In genomic region chr9:70084107-70084506, GRCm38 (mm10) we compare ENCODE assay signal across 9 mouse cellular contexts. TPM values are rescaled to one million over a fixed set of nuclear protein-coding genes. Genes with fewer than 3 reads are reported as not detected.
DNase-seq lines count a peak whose midpoint lies in the region; ATAC-seq and TF ChIP-seq lines count a peak whose summit lies in the region.
"Had no signal": no experiment of that assay in that cellular context is flagged by ENCODE, and none has a peak within 500 bp of the region (broad histone marks: within the 10 kb centered on the region; RNA-seq: fewer than 3 reads in every experiment).

No protein-coding gene starts in this region.

- no peaks in the 10 kb centered on the region for H3K79me2 ChIP-seq in heart, adult 2 months (replicated peaks; ENCODE audit: control insufficient read depth, insufficient read depth, low read length)

- peak; percentile 18 to 48 for DNase-seq in heart, adult 2 months
- no peak for DNase-seq in heart, adult 9 months (ENCODE audit: low spot score in 2 of 2)
- DNase-seq in urinary bladder, postnatal 36 days (ENCODE audit: low spot score in 2 of 2) = peak; percentile 18 to 27
- DNase-seq in urinary bladder, adult 18-20 months (ENCODE audit: low spot score in 2 of 2) = no peak
- peak; percentile 29 for DNase-seq in embryo, embryonic 9.5 days (ENCODE audit: extremely low spot score)
- peak; percentile 57 for DNase-seq in left cerebral cortex, adult 11 months (ENCODE audit: low spot score)
- peak; percentile 63 for DNase-seq in retina, postnatal 1 day

- H3K4me3 ChIP-seq in heart, adult 2 months = no peak overlapping the region

- ATAC-seq in activated CD4-positive, CD25-positive, alpha-beta regulatory T cell, adult 4 months = no peak

- peak; percentile 82 for TF ChIP-seq CTCF in heart, adult 2 months (IDR thresholded peaks at IDR 0.05)

- H3K36me3 ChIP-seq in heart, adult 2 months (ENCODE audit: control insufficient read depth, insufficient read depth, low read length) = no peaks in the 10 kb centered on the region

- H3K27ac ChIP-seq in heart, adult 2 months = no peak overlapping the region

- H3K27me3 ChIP-seq in heart, adult 2 months (ENCODE audit: control insufficient read depth, insufficient read depth, low read length) = no peaks in the 10 kb centered on the region

- TF ChIP-seq POLR2A in heart, adult 2 months (IDR thresholded peaks at IDR 0.05; ENCODE audit: insufficient read depth, low read depth, low read length) = no peak

- H3K9ac ChIP-seq in heart, adult 2 months (ENCODE audit: low read depth, low read length) = no peak overlapping the region

- H3K4me1 ChIP-seq in heart, adult 2 months (ENCODE audit: control insufficient read depth, insufficient read depth, low read length) = no peaks in the 10 kb centered on the region; the same call in 1 of the 2 replicates

- 56% methylated on average over 11 of the region's 11 CpGs for whole genome bisulfite sequencing in heart, adult 2 months

- intact Hi-C loops in heart, adult 2 months (cut with DNase I) = no loop called here

- TF ChIP-seq EP300 in heart, adult 2 months (IDR thresholded peaks at IDR 0.05; ENCODE audit: insufficient read depth, low read depth, low read length) = no peak

RNA-seq across cellular contexts. Expression of gene Gcnt3, which starts 46.2 kb away (rescaled TPM):
- total RNA-seq in heart, adult 2 months (2021) = not detected
- not detected in 2 replicates for polyA plus RNA-seq in heart, adult 2 months (2012; rRNA removed)
- not detected for polyA plus RNA-seq in activated CD4-positive, CD25-positive, alpha-beta regulatory T cell, adult 4 months (2017; shearing (Covaris generic))
- total RNA-seq: layer of hippocampus, adult 8-10 months had no signal

RNA-seq across cellular contexts. Expression of gene Fam81a, which starts 58.3 kb away (rescaled TPM):
- 10 to 100 TPM; 30.7 to 32.6 TPM for total RNA-seq in heart, adult 2 months (2021)
- polyA plus RNA-seq in heart, adult 2 months (2012; rRNA removed) = 7.0 and 9.0 TPM in 2 replicates
- polyA plus RNA-seq in activated CD4-positive, CD25-positive, alpha-beta regulatory T cell, adult 4 months (2017; shearing (Covaris generic)) = 1 to 10 TPM in 1 of 2 experiments, under 1 TPM in 1; 0.52 to 1.5 TPM

Comparison
In these comparisons a context has a peak if more than half of its experiments do, and no peak if none do; other contexts are left out.
1. DNase-seq: peak in heart, adult 2 months (2 of 2), urinary bladder, postnatal 36 days (2 of 2), embryo, embryonic 9.5 days (single experiment), left cerebral cortex, adult 11 months (single experiment) and retina, postnatal 1 day (single experiment); none in heart, adult 9 months (0 of 2) and urinary bladder, adult 18-20 months (0 of 2).